Mouse (Mus musculus) liver, adult 2 months (tissue): ENCODE data around the gene Pyurf. TPM values are rescaled to one million over a fixed set of nuclear protein-coding genes. Genes with fewer than 3 reads are reported as not detected.

Experiments used
- DNase-seq: peaks from one replicate; pipeline ENCODE4 v3.0.0-alpha.2; 2011; ENCODE audit warnings: low read depth, low spot score; ENCODE audit errors: extremely low read depth
- H3K27ac ChIP-seq: fragments of 200-500 bp; replicated peaks from 2 replicates; pipeline ENCODE4 v1.5.1; 2012; ENCODE audit warnings: low read depth, mild to moderate bottlenecking, control low read depth, inconsistent platforms, low read length; ENCODE audit not compliant: insufficient read depth
- H3K27me3 ChIP-seq: fragments of 200-500 bp; 2 replicates; pipeline ENCODE4 v1.6.1; 2012; ENCODE audit warnings: mild to moderate bottlenecking, moderate library complexity, low read length, inconsistent platforms; ENCODE audit not compliant: control insufficient read depth, insufficient read depth
- H3K36me3 ChIP-seq: fragments of 200-500 bp; 2 replicates; pipeline ENCODE4 v1.6.1; 2012; ENCODE audit warnings: low read length, inconsistent platforms; ENCODE audit not compliant: control insufficient read depth, insufficient read depth
- H3K4me1 ChIP-seq: fragments of 200-500 bp; 2 replicates; pipeline ENCODE4 v1.6.1; 2011; ENCODE audit warnings: low read length; ENCODE audit not compliant: control insufficient read depth, insufficient read depth
- H3K4me3 ChIP-seq: fragments of 200-500 bp; 2 replicates; pipeline ENCODE4 v1.5.1; 2011; ENCODE audit warnings: low read depth, mild to moderate bottlenecking, control low read depth, low read length, moderate library complexity; ENCODE audit not compliant: insufficient read depth
- H3K79me2 ChIP-seq: fragments of 200-500 bp; 2 replicates; pipeline ENCODE4 v1.6.1; 2012; ENCODE audit warnings: inconsistent platforms, mild to moderate bottlenecking, low read length, moderate library complexity; ENCODE audit not compliant: control insufficient read depth, insufficient read depth
- H3K9ac ChIP-seq: fragments of 200-500 bp; 2 replicates; pipeline ENCODE4 v1.6.1; 2012; ENCODE audit warnings: low read depth, mild to moderate bottlenecking, control low read depth, inconsistent platforms, low read length
- CTCF ChIP-seq: fragments of 200-500 bp; IDR thresholded peaks from 2 replicates; pipeline ENCODE4 v1.5.1; 2011; ENCODE audit warnings: low read depth, low read length, control low read depth
- POLR2A ChIP-seq: fragments of 200-500 bp; IDR thresholded peaks from 2 replicates; pipeline ENCODE4 v1.6.1; 2011; ENCODE audit warnings: low read length, control low read depth; ENCODE audit not compliant: insufficient read depth; ENCODE audit errors: extremely low read depth
- WGBS: fragments of 180-500 bp; shearing (Covaris S2); methylation state at CpG from one replicate; pipeline ENCODE4 v1.1.7; 2018; 5-methylcytosine and 5-hydroxymethylcytosine counted together
- polyA plus RNA-seq: library from polyadenylated mRNA; depleted of rRNA; stranded (reverse); fragments of >200 nt; gene quantifications from 2 replicates; pipeline ENCODE4 v1.2.3, GENCODE M21; 2012; rRNA removed
- total RNA-seq: library from RNA; depleted of rRNA; stranded (reverse); fragments of >200 nt; gene quantifications from 2 replicates; pipeline ENCODE4 v1.2.3, GENCODE M21; 2014; rRNA removed

Gene Pyurf
- total RNA-seq (20.3 and 20.9 TPM in 2 replicates), polyA plus RNA-seq (16.1 and 20.5 TPM in 2 replicates)

DNA sequence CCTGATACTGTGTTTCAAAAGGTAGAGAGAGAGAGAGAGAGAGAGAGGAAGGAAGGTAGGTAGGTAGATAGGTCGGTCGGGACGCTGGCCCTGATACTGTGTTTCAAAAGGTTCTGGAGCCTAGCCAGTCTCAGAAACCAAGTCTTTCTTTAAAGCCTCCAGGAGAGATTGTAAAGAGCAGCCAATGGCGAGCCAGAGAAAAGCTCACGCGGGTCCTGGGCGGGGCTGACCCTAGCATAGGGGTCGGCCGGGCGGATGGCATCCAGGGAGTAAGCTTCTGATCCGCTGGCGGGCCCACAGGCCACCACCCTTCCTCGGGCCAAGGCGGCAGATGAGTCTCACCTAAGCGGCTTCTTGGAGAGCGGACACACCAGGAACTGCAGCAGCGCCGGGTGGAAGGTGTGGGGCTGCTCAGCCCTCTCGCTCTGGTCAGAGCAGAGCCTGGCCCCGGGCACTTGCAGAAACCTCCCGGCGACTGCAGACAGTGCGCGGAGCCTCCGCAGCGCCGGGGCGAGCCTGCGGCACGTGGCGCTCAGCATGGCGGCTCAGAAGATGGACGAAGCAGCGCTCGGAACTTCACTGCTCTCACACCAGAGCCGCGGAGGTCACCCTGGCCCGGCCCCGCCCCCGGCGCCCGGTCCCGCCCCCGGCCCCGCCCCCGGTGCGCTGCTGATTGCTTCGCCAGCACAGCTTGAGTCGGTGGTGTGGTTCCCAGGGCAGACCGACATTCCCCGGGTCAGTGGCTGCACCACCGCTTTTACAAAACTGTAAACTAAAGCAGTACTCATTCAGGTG is at the start of gene Pyurf:
Gene Pyurf, minus strand, starts transcription at position 612 of the 795 bp plus-strand sequence.
- Histone ChIP-seq H3K9ac (peak within 1 kb of the TSS; percentile 90), H3K4me3 (peak within 1 kb of the TSS; percentile 93), H3K27ac (peak within 1 kb of the TSS; percentile 97), H3K36me3 (peaks cover 20% of the 10 kb centered on the region; the same call in 1 of the 2 replicates), H3K4me1 (0 out of 2 replicates have a peak, but pooled peaks cover 2% of the 10 kb centered on the region), H3K27me3 (no peaks in the 10 kb centered on the region), H3K79me2 (no peaks in the 10 kb centered on the region)
- DNase-seq: peak; percentile 95
- no peak for TF ChIP-seq CTCF
- TF ChIP-seq POLR2A: peak; percentile 68
- under 1% methylated on average over 52 of the region's 52 CpGs for WGBS

DNA sequence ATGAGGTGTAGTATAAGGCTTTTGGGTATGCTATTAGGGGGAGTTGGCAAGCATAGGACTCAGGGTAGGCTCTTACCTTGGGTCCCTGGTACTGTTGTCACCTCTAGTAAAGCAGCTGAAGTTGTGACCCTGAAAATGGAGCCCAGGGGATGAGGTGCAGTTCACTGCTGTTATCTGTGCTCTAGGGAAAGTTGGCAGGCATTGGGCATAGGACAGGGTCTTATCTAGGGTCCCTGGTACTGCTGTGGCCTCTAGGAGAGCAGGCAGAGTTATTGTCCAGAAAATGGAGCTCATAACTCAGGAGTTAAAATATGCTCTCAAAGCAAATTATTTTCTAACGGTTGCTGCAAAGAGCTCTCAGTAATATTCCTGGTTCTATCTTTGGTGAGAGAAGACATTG is 29.5 kb upstream of the Pyurf start:
- no peak overlapping the region for H3K9ac ChIP-seq
- 78% methylated on average over 1 of the region's 1 CpGs for WGBS
- DNase-seq: no peak
- no peaks in the 10 kb centered on the region for H3K4me1 ChIP-seq
- H3K79me2 ChIP-seq: no peaks in the 10 kb centered on the region
- TF ChIP-seq CTCF (no peak), POLR2A (no peak)
- H3K27me3 ChIP-seq: no peaks in the 10 kb centered on the region
- peaks cover 10% of the 10 kb centered on the region; the same call in 1 of the 2 replicates for H3K36me3 ChIP-seq
- H3K27ac ChIP-seq: no peak overlapping the region
- no peak overlapping the region for H3K4me3 ChIP-seq

DNA sequence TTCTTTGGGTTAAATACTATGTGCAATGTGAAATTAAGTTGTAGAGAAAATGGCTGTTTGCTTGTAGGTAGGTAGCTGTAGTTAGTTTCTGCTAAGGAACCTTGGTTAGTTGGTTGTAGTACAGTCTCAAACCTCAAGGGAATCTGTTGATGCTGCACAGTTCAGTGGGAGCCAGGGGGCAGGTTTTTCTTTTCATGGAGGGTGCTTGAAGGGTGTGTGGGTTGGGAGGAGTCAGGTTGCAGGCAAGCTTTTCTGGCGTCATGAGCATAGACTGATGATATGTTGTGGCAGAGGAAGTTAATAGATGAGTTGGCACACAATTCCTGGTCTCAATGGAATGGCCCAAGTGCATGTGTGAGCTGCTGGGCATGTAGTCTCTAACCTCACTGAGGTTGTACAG is 19.8 kb upstream of the Pyurf start:
- Histone ChIP-seq H3K79me2 (no peaks in the 10 kb centered on the region; the same call in 1 of the 2 replicates), H3K27me3 (no peaks in the 10 kb centered on the region), H3K4me3 (no peak overlapping the region), H3K9ac (no peak overlapping the region), H3K36me3 (no peaks in the 10 kb centered on the region), H3K27ac (no peak overlapping the region), H3K4me1 (no peaks in the 10 kb centered on the region)
- no peak for DNase-seq
- TF ChIP-seq CTCF (no peak), POLR2A (no peak)
- 52% methylated on average over 1 of the region's 1 CpGs for WGBS

DNA sequence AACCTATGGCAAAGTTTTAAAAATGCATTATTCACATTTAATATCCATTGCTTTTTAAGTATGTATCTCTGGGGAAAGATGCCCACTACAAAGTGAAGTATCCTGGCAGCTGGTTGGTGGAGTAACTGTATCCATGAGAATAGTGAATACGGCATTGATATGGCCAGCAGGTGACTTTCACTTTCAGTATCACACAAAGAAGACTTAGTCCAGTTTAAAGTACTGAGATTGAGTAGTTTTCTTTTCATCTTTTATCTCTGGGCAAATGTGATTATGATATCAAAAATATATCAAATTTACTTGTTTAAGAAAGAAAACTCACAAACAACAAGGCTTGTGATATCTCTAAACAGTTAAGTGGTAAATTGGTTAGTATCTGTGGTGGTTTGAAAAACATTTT is 14.8 kb upstream of the Pyurf start:
- DNase-seq: peak; percentile 59
- WGBS: 46% methylated on average over 1 of the region's 1 CpGs
- peaks cover 2% of the 10 kb centered on the region; the same call in 1 of the 2 replicates for H3K4me1 ChIP-seq
- H3K79me2 ChIP-seq: peaks cover 2% of the 10 kb centered on the region; the same call in 1 of the 2 replicates
- no peaks in the 10 kb centered on the region for H3K27me3 ChIP-seq
- no peak overlapping the region; the same call in 1 of the 2 replicates for H3K4me3 ChIP-seq
- no peaks in the 10 kb centered on the region for H3K36me3 ChIP-seq
- TF ChIP-seq POLR2A (no peak), CTCF (no peak)
- H3K9ac ChIP-seq: no peak overlapping the region
- H3K27ac ChIP-seq: no peak overlapping the region

DNA sequence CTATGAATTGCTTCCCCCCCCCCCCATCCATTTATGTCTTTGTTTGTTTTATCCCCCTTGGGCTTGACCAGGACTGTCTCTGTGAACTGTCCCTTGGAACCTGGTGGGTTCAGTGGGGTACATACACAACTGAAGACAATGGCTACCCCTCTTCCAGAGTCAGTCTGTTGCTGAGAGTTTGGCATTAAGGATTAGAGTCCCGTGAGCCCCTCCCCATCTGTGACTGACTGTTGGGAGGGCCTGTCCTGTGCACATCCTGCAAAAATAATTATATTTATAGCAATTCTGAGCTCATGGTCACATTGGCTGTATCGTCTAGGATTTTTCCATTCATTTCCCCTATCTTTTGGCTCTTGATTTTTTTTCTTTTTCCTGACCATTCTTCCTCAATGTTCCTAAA is 11.8 kb upstream of the Pyurf start:
- TF ChIP-seq CTCF: no peak
- no peak for TF ChIP-seq POLR2A
- no peak for DNase-seq
- H3K79me2 ChIP-seq: peaks cover 2% of the 10 kb centered on the region; the same call in 1 of the 2 replicates
- H3K36me3 ChIP-seq: no peaks in the 10 kb centered on the region
- H3K4me3 ChIP-seq: peak overlapping the region; percentile 85
- H3K27ac ChIP-seq: no peak overlapping the region
- 40% methylated on average over 2 of the region's 2 CpGs for WGBS
- H3K9ac ChIP-seq: peak overlapping the region; percentile 63
- peaks cover 2% of the 10 kb centered on the region; the same call in 1 of the 2 replicates for H3K4me1 ChIP-seq
- H3K27me3 ChIP-seq: no peaks in the 10 kb centered on the region
